Mouse (Mus musculus) stomach, embryonic 14.5 days (tissue): ENCODE measurements around the gene Ncln. TPM values are rescaled to one million over a fixed set of nuclear protein-coding genes. Genes with fewer than 3 reads are reported as not detected.

Source experiments
- ATAC-seq: fragments of 200-750 bp; cut with Nextera tagmentation; 2 replicates; pipeline ENCODE4 v1.8.0; 2017; ENCODE audit warnings: low read depth, moderate TSS enrichment; ENCODE audit not compliant: insufficient number of reproducible peaks, insufficient read depth, low FRiP score
- H3K27ac ChIP-seq: fragments of 300-500 bp; sonication (generic); 2 replicates; pipeline ENCODE4 v1.5.1; 2014; ENCODE audit warnings: mild to moderate bottlenecking, low read length, moderate library complexity, mixed read lengths
- H3K27me3 ChIP-seq: fragments of 300-500 bp; sonication (generic); 2 replicates; pipeline ENCODE4 v1.6.1; 2014; ENCODE audit warnings: low read length, control low read depth, mixed read lengths; ENCODE audit not compliant: control insufficient read depth, insufficient read depth
- H3K36me3 ChIP-seq: fragments of 300-500 bp; sonication (generic); 2 replicates; pipeline ENCODE4 v1.6.1; 2014; ENCODE audit warnings: mild to moderate bottlenecking, control low read depth, low read length, moderate library complexity, mixed read lengths; ENCODE audit not compliant: control insufficient read depth, insufficient read depth
- H3K4me1 ChIP-seq: fragments of 300-500 bp; sonication (generic); 2 replicates; pipeline ENCODE4 v1.6.1; 2014; ENCODE audit warnings: low read length, control low read depth, mixed read lengths; ENCODE audit not compliant: control insufficient read depth, insufficient read depth
- H3K4me2 ChIP-seq: fragments of 300-500 bp; sonication (generic); replicated peaks from 2 replicates; pipeline ENCODE4 v1.6.1; 2014; ENCODE audit warnings: low read depth, low read length, control low read depth
- H3K4me3 ChIP-seq: fragments of 300-500 bp; sonication (generic); 2 replicates; pipeline ENCODE4 v1.5.1; 2014; ENCODE audit warnings: low read depth, low read length, control low read depth
- H3K9ac ChIP-seq: fragments of 300-500 bp; sonication (generic); replicated peaks from 2 replicates; pipeline ENCODE4 v1.6.1; 2014; ENCODE audit warnings: low read depth, mild to moderate bottlenecking, control low read depth, low read length, moderate library complexity, mixed read lengths
- H3K9me3 ChIP-seq: fragments of 300-500 bp; sonication (generic); 2 replicates; pipeline ENCODE4 v1.6.1; 2016; ENCODE audit warnings: low read depth, low read length, control low read depth; ENCODE audit not compliant: control insufficient read depth
- WGBS: fragments of 180-500 bp; shearing (Covaris S2); extraction: QIAGEN DNeasy Blood & Tissue Kit; methylation state at CpG from one replicate; pipeline ENCODE4 v1.1.7; 2014; 5-methylcytosine and 5-hydroxymethylcytosine counted together
- polyA plus RNA-seq: library from polyadenylated mRNA; unstranded; fragments of >200 nt; fragmentation: Nextera tagmentation; extraction: Ambion mirVana; gene quantifications from 2 replicates; pipeline ENCODE4 v1.2.1, GENCODE M21; 2014

Gene Ncln
- polyA plus RNA-seq, 1 experiment from 2014 or later = 79.1 TPM

DNA sequence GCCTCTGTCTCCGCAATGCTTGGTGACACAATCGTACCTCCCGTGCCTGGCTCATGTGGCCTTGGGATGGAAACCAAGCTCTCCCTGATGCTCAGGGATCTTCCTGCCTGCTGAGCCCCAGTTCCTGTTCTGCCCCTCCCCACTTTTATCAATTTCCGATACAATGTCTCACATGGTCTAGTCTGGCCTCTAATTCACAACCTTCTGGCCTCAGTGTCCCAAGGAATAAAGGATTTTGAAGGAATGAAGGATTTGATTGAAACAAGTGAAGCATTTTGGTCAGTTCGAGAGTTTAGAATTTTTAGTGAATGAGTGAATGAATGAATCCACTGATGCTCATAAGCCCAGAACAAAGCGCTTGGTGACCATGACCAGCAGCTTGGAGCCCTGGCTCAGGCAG, 26.9 kb upstream of the Ncln start:
- no peak overlapping the region for H3K9ac ChIP-seq
- whole genome bisulfite sequencing = 71% methylated on average over 6 of the region's 6 CpGs
- H3K4me2 ChIP-seq = no peak overlapping the region; the same call in 1 of the 2 replicates
- H3K9me3 ChIP-seq = no peaks in the 10 kb centered on the region
- no peak for ATAC-seq
- H3K4me3 ChIP-seq = no peak overlapping the region
- H3K36me3 ChIP-seq = no peaks in the 10 kb centered on the region
- no peaks in the 10 kb centered on the region for H3K27me3 ChIP-seq
- H3K4me1 ChIP-seq = 0 out of 2 replicates have a peak, but pooled peaks cover 9% of the 10 kb centered on the region
- no peak overlapping the region for H3K27ac ChIP-seq

GRCm38 (mm10) chr10:81519978-81520365, 23.8 kb upstream of the Ncln start:
- no peaks in the 10 kb centered on the region for H3K36me3 ChIP-seq
- no peak overlapping the region for H3K4me2 ChIP-seq
- H3K27ac ChIP-seq = no peak overlapping the region
- no peak for ATAC-seq
- WGBS = 67% methylated on average over 3 of the region's 3 CpGs
- H3K4me3 ChIP-seq = no peak overlapping the region
- no peaks in the 10 kb centered on the region for H3K27me3 ChIP-seq
- no peak overlapping the region for H3K9ac ChIP-seq
- H3K9me3 ChIP-seq = no peaks in the 10 kb centered on the region
- 0 out of 2 replicates have a peak, but pooled peaks cover 9% of the 10 kb centered on the region for H3K4me1 ChIP-seq

DNA sequence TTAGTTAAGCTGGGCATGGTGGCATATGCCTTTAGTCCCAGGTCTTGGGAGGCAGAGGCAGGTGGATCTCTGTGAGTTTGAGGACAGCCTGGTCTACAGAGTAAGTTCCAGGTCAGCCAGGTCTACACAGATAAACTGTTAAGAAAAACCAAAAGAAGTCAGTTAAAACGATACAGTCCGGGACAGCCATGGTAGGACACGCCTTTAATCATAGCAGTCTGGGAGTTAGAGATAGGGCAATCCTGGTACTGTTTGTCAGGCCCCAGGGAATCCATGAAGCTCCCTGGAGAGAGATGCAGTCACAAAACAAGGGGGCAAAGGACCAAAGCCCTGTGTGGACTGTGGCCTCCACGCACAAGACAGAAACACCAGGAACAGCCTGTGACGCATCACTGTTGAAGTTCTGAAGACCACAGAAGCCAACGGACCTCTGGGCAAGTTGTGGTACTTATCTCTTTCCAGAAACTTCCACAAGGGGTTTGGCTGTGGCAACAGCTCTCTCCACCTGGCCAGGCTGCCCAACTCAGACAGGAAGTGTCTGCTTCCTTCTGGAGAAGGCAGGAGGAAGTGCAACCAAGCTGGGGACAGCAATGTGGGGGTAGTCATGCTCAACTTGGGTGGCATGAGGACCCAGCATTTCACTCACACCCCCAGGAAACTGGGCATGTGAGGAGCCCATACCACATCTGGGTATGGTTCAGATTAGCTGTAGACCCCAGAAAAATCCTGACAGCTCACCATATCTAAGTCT, 23.2 kb upstream of the Ncln start:
- Histone ChIP-seq H3K4me1 (0 out of 2 replicates have a peak, but pooled peaks cover 9% of the 10 kb centered on the region), H3K4me2 (no peak overlapping the region), H3K9ac (no peak overlapping the region), H3K4me3 (no peak overlapping the region), H3K9me3 (no peaks in the 10 kb centered on the region), H3K27ac (no peak overlapping the region), H3K36me3 (no peaks in the 10 kb centered on the region), H3K27me3 (no peaks in the 10 kb centered on the region)
- no peak for ATAC-seq
- whole genome bisulfite sequencing = 75% methylated on average over 6 of the region's 6 CpGs

- H3K27ac ChIP-seq = no peak overlapping the region
- no peak overlapping the region for H3K4me3 ChIP-seq
- WGBS = 16% methylated on average over 4 of the region's 4 CpGs
- no peak overlapping the region for H3K9ac ChIP-seq
- ATAC-seq = 0 out of 2 replicates have a peak, but pooled peaks have one; percentile 18
- H3K4me2 ChIP-seq = no peak overlapping the region
- no peaks in the 10 kb centered on the region for H3K27me3 ChIP-seq
- no peaks in the 10 kb centered on the region for H3K36me3 ChIP-seq
- 0 out of 2 replicates have a peak, but pooled peaks cover 2% of the 10 kb centered on the region for H3K4me1 ChIP-seq
- H3K9me3 ChIP-seq = no peaks in the 10 kb centered on the region
Measured at GRCm38 (mm10) chr10:81518546-81518945, 22.4 kb upstream of the Ncln start.

DNA sequence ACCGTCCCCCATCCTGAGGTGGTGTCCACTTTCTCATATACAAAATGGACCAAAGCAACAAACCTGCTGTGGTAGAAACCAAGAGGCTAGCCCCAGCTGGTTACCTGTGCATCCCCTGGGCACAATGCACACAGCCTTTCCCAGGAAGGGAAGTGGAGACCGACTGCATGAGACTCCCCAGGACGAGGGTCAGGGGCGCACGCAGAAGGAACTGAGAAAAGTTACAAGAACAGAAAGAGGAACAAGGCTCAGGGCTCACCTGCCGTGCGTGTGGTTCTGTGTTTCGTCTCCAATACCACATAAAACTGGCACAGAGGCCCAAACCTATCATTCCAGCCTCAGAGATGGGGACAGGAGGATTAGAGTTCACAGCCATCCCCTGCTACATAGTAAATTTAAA, 21.0 kb upstream of the Ncln start:
- WGBS = 83% methylated on average over 8 of the region's 8 CpGs
- no peak for ATAC-seq
- Histone ChIP-seq H3K9me3 (no peaks in the 10 kb centered on the region), H3K27me3 (no peaks in the 10 kb centered on the region), H3K36me3 (no peaks in the 10 kb centered on the region), H3K27ac (no peak overlapping the region), H3K4me3 (no peak overlapping the region), H3K4me1 (no peaks in the 10 kb centered on the region), H3K4me2 (no peak overlapping the region), H3K9ac (no peak overlapping the region)

DNA sequence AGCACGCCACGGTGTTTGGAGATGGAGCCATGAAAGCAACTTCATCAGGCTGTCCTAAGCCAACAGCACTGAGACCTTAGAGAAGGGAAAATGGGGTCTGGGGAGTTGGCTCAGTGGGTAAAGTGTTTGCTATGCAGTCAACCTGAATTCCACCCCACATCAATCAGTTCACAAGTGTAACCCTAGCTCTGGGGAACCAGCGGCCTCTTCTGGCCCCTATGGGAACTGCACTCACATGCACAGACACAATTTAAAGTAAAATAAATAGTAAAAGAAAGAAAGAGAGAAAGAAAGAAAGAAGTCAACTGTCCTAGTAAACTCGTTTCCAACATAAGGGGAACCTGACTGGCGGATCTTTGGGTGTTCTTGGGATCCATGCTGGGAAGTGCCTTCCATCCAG, 17.6 kb upstream of the Ncln start:
- Histone ChIP-seq H3K9me3 (no peaks in the 10 kb centered on the region), H3K4me3 (no peak overlapping the region), H3K4me1 (no peaks in the 10 kb centered on the region), H3K27ac (no peak overlapping the region), H3K4me2 (no peak overlapping the region), H3K27me3 (no peaks in the 10 kb centered on the region), H3K36me3 (no peaks in the 10 kb centered on the region), H3K9ac (no peak overlapping the region)
- no peak for ATAC-seq
- 85% methylated on average over 5 of the region's 5 CpGs for WGBS

DNA sequence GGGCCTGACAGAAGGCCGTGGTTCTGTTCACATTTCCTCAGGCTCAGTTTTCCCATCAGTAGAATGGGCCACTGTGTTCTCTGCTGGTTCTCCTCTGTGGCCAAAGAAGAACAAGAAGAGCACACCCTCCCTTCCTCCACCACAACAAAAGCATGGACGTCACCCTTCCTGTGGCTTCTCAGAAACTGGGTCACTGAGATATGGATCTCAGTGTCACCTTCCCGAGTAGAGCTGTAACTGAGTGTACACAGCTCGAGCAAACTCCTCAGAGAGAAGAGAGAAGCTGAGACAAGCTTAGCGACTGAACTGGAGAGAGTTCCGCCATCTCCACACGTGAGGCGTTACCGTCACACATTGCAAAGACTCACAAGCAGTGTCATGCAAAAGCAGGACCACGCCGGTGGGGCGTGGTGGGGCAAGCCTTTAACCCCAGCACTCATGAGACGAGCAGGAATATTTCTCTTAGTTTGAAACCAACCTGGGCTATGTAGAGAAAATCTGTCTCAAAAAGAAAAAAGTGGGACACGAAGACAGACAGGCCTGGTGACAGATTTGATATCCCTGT, 14.1 kb upstream of the Ncln start:
- Histone ChIP-seq H3K27ac (no peak overlapping the region), H3K9ac (no peak overlapping the region), H3K9me3 (no peaks in the 10 kb centered on the region), H3K36me3 (no peaks in the 10 kb centered on the region), H3K4me2 (no peak overlapping the region), H3K4me3 (no peak overlapping the region), H3K4me1 (no peaks in the 10 kb centered on the region), H3K27me3 (no peaks in the 10 kb centered on the region)
- no peak for ATAC-seq
- 66% methylated on average over 14 of the region's 14 CpGs for WGBS

DNA sequence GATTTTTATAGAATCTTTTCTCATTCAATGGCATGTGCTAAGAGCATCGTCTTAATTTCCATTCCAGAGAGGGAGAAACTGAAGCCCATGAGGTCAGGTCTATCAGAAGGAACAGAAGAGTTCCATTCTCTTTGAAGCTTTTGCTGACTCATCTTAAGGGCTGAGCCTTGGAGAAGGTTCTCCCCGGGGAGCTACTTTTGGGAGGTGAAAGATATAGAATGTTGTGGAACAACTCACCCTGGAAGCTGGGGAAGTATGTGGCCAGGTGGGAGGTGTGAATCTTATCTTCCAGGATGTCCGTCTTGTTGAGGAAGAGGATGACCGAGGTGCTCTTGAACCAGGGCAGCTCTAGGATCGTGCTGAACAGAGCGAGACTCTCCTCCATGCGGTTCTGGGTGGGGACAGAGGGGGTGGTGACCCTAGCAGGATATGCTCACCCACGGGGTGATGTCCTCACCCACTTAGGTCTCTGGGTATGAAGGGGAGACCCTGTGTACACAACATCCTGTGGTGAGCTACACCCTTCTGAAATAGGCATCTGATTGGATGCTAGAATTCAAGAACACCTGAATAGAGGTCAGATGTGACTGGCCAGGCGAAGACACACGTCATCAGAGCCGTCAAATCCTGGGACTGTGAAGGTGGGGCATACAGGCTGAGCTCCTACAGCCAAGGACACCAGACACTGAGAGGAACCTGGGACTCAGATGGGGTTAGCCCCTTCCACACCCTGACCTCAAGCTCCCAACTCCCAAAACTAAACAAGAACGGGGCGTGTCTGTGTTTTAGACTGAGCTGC, 11.7 kb upstream of the Ncln start:
- Histone ChIP-seq H3K9ac (no peak overlapping the region), H3K4me1 (no peaks in the 10 kb centered on the region), H3K4me3 (no peak overlapping the region), H3K27me3 (no peaks in the 10 kb centered on the region), H3K4me2 (no peak overlapping the region), H3K27ac (no peak overlapping the region), H3K36me3 (no peaks in the 10 kb centered on the region), H3K9me3 (no peaks in the 10 kb centered on the region)
- ATAC-seq = no peak
- 73% methylated on average over 13 of the region's 13 CpGs for WGBS
